Mouse (Mus musculus) stomach, embryonic 15.5 days (tissue): Measurements from ENCODE around the gene Dspp. TPM values are rescaled to one million over a fixed set of nuclear protein-coding genes. Genes with fewer than 3 reads are reported as not detected.
A peak's percentile ranks its signal among the peaks of the same experiment; 100 is the strongest.

Experiments used
- ATAC-seq: fragments of 200-750 bp; cut with Nextera tagmentation; 2 replicates; pipeline ENCODE4 v1.8.0; 2017; ENCODE audit warnings: low read depth, moderate number of reproducible peaks, moderate TSS enrichment; ENCODE audit not compliant: insufficient read depth, low FRiP score
- H3K27ac ChIP-seq: fragments of 300-500 bp; sonication (generic); 2 replicates; pipeline ENCODE4 v1.5.1; 2015; ENCODE audit warnings: mild to moderate bottlenecking, inconsistent platforms
- H3K27me3 ChIP-seq: fragments of 300-500 bp; sonication (generic); replicated peaks from 2 replicates; pipeline ENCODE4 v1.6.1; 2015; ENCODE audit warnings: inconsistent platforms
- H3K36me3 ChIP-seq: fragments of 300-500 bp; sonication (generic); 2 replicates; pipeline ENCODE4 v1.6.1; 2015; ENCODE audit warnings: inconsistent platforms
- H3K4me1 ChIP-seq: fragments of 300-500 bp; sonication (generic); 2 replicates; pipeline ENCODE4 v1.6.1; 2015; ENCODE audit warnings: inconsistent platforms
- H3K4me2 ChIP-seq: fragments of 300-500 bp; sonication (generic); 2 replicates; pipeline ENCODE4 v1.6.1; 2015; ENCODE audit warnings: mild to moderate bottlenecking, inconsistent platforms
- H3K4me3 ChIP-seq: fragments of 300-500 bp; sonication (generic); replicated peaks from 2 replicates; pipeline ENCODE4 v1.5.1; 2015; ENCODE audit warnings: inconsistent platforms
- H3K9ac ChIP-seq: fragments of 300-500 bp; sonication (generic); 2 replicates; pipeline ENCODE4 v1.6.1; 2015; ENCODE audit warnings: inconsistent platforms
- H3K9me3 ChIP-seq: fragments of 300-500 bp; sonication (generic); 2 replicates; pipeline ENCODE4 v1.6.1; 2016; ENCODE audit warnings: inconsistent platforms
- WGBS: fragments of 180-500 bp; shearing (Covaris S2); methylation state at CpG from one replicate; pipeline ENCODE4 v1.1.7; 2015; 5-methylcytosine and 5-hydroxymethylcytosine counted together
- polyA plus RNA-seq: library from polyadenylated mRNA; unstranded; fragments of >200 nt; fragmentation: Nextera tagmentation; extraction: Ambion mirVana; gene quantifications from 2 replicates; pipeline ENCODE4 v1.2.1, GENCODE M21; 2015

Gene Dspp
- polyA plus RNA-seq: not detected in 2 replicates

- H3K9ac ChIP-seq: no peak within 1 kb of the TSS
- no peak within 1 kb of the TSS for H3K4me2 ChIP-seq
- H3K4me1 ChIP-seq: no peaks in the 10 kb centered on the region
- H3K9me3 ChIP-seq: no peaks in the 10 kb centered on the region
- H3K4me3 ChIP-seq: no peak within 1 kb of the TSS
- H3K27ac ChIP-seq: no peak within 1 kb of the TSS
- H3K36me3 ChIP-seq: no peaks in the 10 kb centered on the region
- 76% methylated on average over 7 of the region's 7 CpGs for WGBS
- no peak for ATAC-seq
- no peaks in the 10 kb centered on the region for H3K27me3 ChIP-seq
These were observed at the start of gene Dspp for GRCm38 (mm10) chr5:104170412-104170811. TSS of gene Dspp (plus strand) at chr5:104170712.

GRCm38 (mm10) chr5:104124016-104124658 lies 46.4 kb upstream of the Dspp start:
- 0 out of 2 replicates have a peak, but pooled peaks cover 2% of the 10 kb centered on the region for H3K4me1 ChIP-seq

GRCm38 (mm10) chr5:104126561-104127320 lies 43.8 kb upstream of the Dspp start:
- ATAC-seq: no peak
- 0 out of 2 replicates have a peak, but pooled peaks cover 2% of the 10 kb centered on the region for H3K4me1 ChIP-seq
- no peaks in the 10 kb centered on the region for H3K36me3 ChIP-seq
- no peak overlapping the region for H3K4me3 ChIP-seq
- H3K4me2 ChIP-seq: no peak overlapping the region
- 83% methylated on average over 12 of the region's 12 CpGs for WGBS
- no peaks in the 10 kb centered on the region for H3K9me3 ChIP-seq
- H3K9ac ChIP-seq: no peak overlapping the region
- no peaks in the 10 kb centered on the region for H3K27me3 ChIP-seq
- no peak overlapping the region for H3K27ac ChIP-seq

More at GRCm38 (mm10) chr5:104124016-104124658, 46.4 kb upstream of the Dspp start:
- Histone ChIP-seq H3K4me3 (no peak overlapping the region), H3K9ac (no peak overlapping the region), H3K9me3 (no peaks in the 10 kb centered on the region), H3K27ac (no peak overlapping the region), H3K36me3 (no peaks in the 10 kb centered on the region), H3K27me3 (no peaks in the 10 kb centered on the region), H3K4me2 (no peak overlapping the region)
- ATAC-seq: no peak
- 45% methylated on average over 6 of the region's 6 CpGs for WGBS

- H3K4me1 ChIP-seq: 0 out of 2 replicates have a peak, but pooled peaks cover 2% of the 10 kb centered on the region
- no peak overlapping the region for H3K4me3 ChIP-seq
- no peak for ATAC-seq
- no peak overlapping the region for H3K27ac ChIP-seq
- H3K4me2 ChIP-seq: no peak overlapping the region
- H3K9ac ChIP-seq: no peak overlapping the region
- H3K36me3 ChIP-seq: no peaks in the 10 kb centered on the region
- H3K9me3 ChIP-seq: no peaks in the 10 kb centered on the region
- no peaks in the 10 kb centered on the region for H3K27me3 ChIP-seq
- WGBS: 69% methylated on average over 1 of the region's 1 CpGs
These were observed 43.2 kb upstream of the Dspp start for GRCm38 (mm10) chr5:104127351-104127750.

GRCm38 (mm10) chr5:104128281-104129031 lies 42.1 kb upstream of the Dspp start:
- H3K4me2 ChIP-seq: no peak overlapping the region
- no peak overlapping the region for H3K9ac ChIP-seq
- H3K9me3 ChIP-seq: no peaks in the 10 kb centered on the region
- H3K27me3 ChIP-seq: no peaks in the 10 kb centered on the region
- 0 out of 2 replicates have a peak, but pooled peaks cover 2% of the 10 kb centered on the region for H3K4me1 ChIP-seq
- 41% methylated on average over 12 of the region's 12 CpGs for WGBS
- ATAC-seq: peak; percentile 37; the same call in 1 of the 2 replicates
- H3K36me3 ChIP-seq: no peaks in the 10 kb centered on the region
- H3K27ac ChIP-seq: peak overlapping the region; percentile 59
- no peak overlapping the region for H3K4me3 ChIP-seq

- WGBS: 87% methylated on average over 4 of the region's 4 CpGs
- H3K9me3 ChIP-seq: no peaks in the 10 kb centered on the region
These were observed 39.6 kb upstream of the Dspp start for GRCm38 (mm10) chr5:104130891-104131290.

GRCm38 (mm10) chr5:104131544-104131943 lies 39.0 kb upstream of the Dspp start:
- Histone ChIP-seq H3K4me3 (no peak overlapping the region), H3K9me3 (no peaks in the 10 kb centered on the region), H3K4me2 (no peak overlapping the region), H3K4me1 (no peaks in the 10 kb centered on the region), H3K9ac (no peak overlapping the region), H3K36me3 (no peaks in the 10 kb centered on the region), H3K27me3 (no peaks in the 10 kb centered on the region), H3K27ac (no peak overlapping the region)
- peak; percentile 48; the same call in 1 of the 2 replicates for ATAC-seq
- 51% methylated on average over 4 of the region's 4 CpGs for WGBS

More at GRCm38 (mm10) chr5:104130891-104131290, 39.6 kb upstream of the Dspp start:
- Histone ChIP-seq H3K36me3 (no peaks in the 10 kb centered on the region), H3K4me1 (no peaks in the 10 kb centered on the region), H3K4me2 (no peak overlapping the region), H3K27me3 (no peaks in the 10 kb centered on the region), H3K9ac (no peak overlapping the region), H3K4me3 (no peak overlapping the region), H3K27ac (no peak overlapping the region)
- ATAC-seq: no peak

GRCm38 (mm10) chr5:104133752-104134151 lies 36.8 kb upstream of the Dspp start:
- no peak for ATAC-seq
- H3K4me1 ChIP-seq: peaks cover 4% of the 10 kb centered on the region
- no peak overlapping the region for H3K4me3 ChIP-seq
- H3K9ac ChIP-seq: no peak overlapping the region
- no peak overlapping the region for H3K27ac ChIP-seq
- no peaks in the 10 kb centered on the region for H3K36me3 ChIP-seq
- no peaks in the 10 kb centered on the region for H3K9me3 ChIP-seq
- no peaks in the 10 kb centered on the region for H3K27me3 ChIP-seq
- 59% methylated on average over 4 of the region's 4 CpGs for WGBS
- H3K4me2 ChIP-seq: no peak overlapping the region

- Histone ChIP-seq H3K36me3 (no peaks in the 10 kb centered on the region), H3K9ac (no peak overlapping the region), H3K27me3 (no peaks in the 10 kb centered on the region), H3K4me1 (peaks cover 4% of the 10 kb centered on the region), H3K4me2 (no peak overlapping the region), H3K4me3 (no peak overlapping the region), H3K9me3 (no peaks in the 10 kb centered on the region), H3K27ac (no peak overlapping the region)
- WGBS: 49% methylated on average over 10 of the region's 10 CpGs
- no peak; the same call in 1 of the 2 replicates for ATAC-seq
These were observed 32.5 kb upstream of the Dspp start for GRCm38 (mm10) chr5:104137920-104138541.

GRCm38 (mm10) chr5:104141067-104141466 lies 29.4 kb upstream of the Dspp start:
- WGBS: 81% methylated on average over 2 of the region's 2 CpGs
- no peaks in the 10 kb centered on the region for H3K9me3 ChIP-seq
- H3K27ac ChIP-seq: no peak overlapping the region

GRCm38 (mm10) chr5:104144057-104144456 lies 26.5 kb upstream of the Dspp start:
- H3K27me3 ChIP-seq: no peaks in the 10 kb centered on the region
- H3K36me3 ChIP-seq: no peaks in the 10 kb centered on the region
- H3K4me3 ChIP-seq: no peak overlapping the region
- no peak for ATAC-seq
- H3K9ac ChIP-seq: no peak overlapping the region
- no peak overlapping the region for H3K27ac ChIP-seq
- no peaks in the 10 kb centered on the region for H3K4me1 ChIP-seq
- no peak overlapping the region for H3K4me2 ChIP-seq
- H3K9me3 ChIP-seq: no peaks in the 10 kb centered on the region
- 81% methylated on average over 4 of the region's 4 CpGs for WGBS

More at GRCm38 (mm10) chr5:104141067-104141466, 29.4 kb upstream of the Dspp start:
- no peak overlapping the region for H3K9ac ChIP-seq
- H3K36me3 ChIP-seq: no peaks in the 10 kb centered on the region
- peaks cover 4% of the 10 kb centered on the region for H3K4me1 ChIP-seq
- H3K27me3 ChIP-seq: no peaks in the 10 kb centered on the region
- H3K4me3 ChIP-seq: no peak overlapping the region
- ATAC-seq: no peak
- no peak overlapping the region for H3K4me2 ChIP-seq
